Mouse (Mus musculus): ENCODE data around the gene Sgtb.

- TF ChIP-seq POLR2A (IDR thresholded peaks at IDR 0.05; ENCODE audit: borderline replicate concordance, insufficient read depth, low read length), result no peak
- no peak for TF ChIP-seq CTCF (IDR thresholded peaks at IDR 0.05; ENCODE audit: borderline replicate concordance, insufficient read depth, low read depth, low read length)
Observed at GRCm38 (mm10) chr13:104171711-104172110, 62.2 kb downstream of the Sgtb start.
